Mouse (Mus musculus): Measurements from ENCODE around the gene Gapdhs.
"Not testable (repeated sequence)": the region's sequence is repeated elsewhere in the genome, so short reads cannot be mapped to it uniquely, and the experiment has no call there.

Gapdhs gene

GRCm38 (mm10) chr7:30743617-30744016, at the start of gene Gapdhs:
Gene Gapdhs (minus strand): TSS chr7:30743681.
- DNase-seq, result not testable (repeated sequence)

GRCm38 (mm10) chr7:30791921-30792320, 48.4 kb upstream of the Gapdhs start:
- no peak for DNase-seq

- DNase-seq, result no peak
Measured at GRCm38 (mm10) chr7:30790141-30790540, 46.7 kb upstream of the Gapdhs start.

GRCm38 (mm10) chr7:30787377-30788022, 44.0 kb upstream of the Gapdhs start, which contains the start of gene Krtdap:
Gene Krtdap (plus strand): TSS chr7:30787896.
- DNase-seq, result no peak

GRCm38 (mm10) chr7:30785721-30786546, 42.5 kb upstream of the Gapdhs start:
- no peak for DNase-seq

GRCm38 (mm10) chr7:30785154-30785553, 41.7 kb upstream of the Gapdhs start:
- no peak for DNase-seq

GRCm38 (mm10) chr7:30782658-30783057, 39.2 kb upstream of the Gapdhs start:
- DNase-seq, result no peak

GRCm38 (mm10) chr7:30781792-30782191, 38.3 kb upstream of the Gapdhs start:
- DNase-seq, result no peak

- DNase-seq, result no peak
Measured at GRCm38 (mm10) chr7:30777911-30778310, 34.4 kb upstream of the Gapdhs start.

- no peak for DNase-seq
Measured at GRCm38 (mm10) chr7:30777081-30777579, 33.6 kb upstream of the Gapdhs start.

- no peak for DNase-seq
Measured at GRCm38 (mm10) chr7:30776104-30776503, 32.6 kb upstream of the Gapdhs start.

GRCm38 (mm10) chr7:30769236-30769635, 25.8 kb upstream of the Gapdhs start:
- no peak for DNase-seq

- no peak for DNase-seq
Measured at GRCm38 (mm10) chr7:30766408-30766807, 22.9 kb upstream of the Gapdhs start.

- DNase-seq, result no peak
Measured at GRCm38 (mm10) chr7:30765173-30765572, 21.7 kb upstream of the Gapdhs start.

- DNase-seq, result no peak
Measured at GRCm38 (mm10) chr7:30763456-30763855, 20.0 kb upstream of the Gapdhs start, which contains the start of gene Dmkn. Gene Dmkn (plus strand): TSS chr7:30763756.

GRCm38 (mm10) chr7:30761769-30762352, 18.4 kb upstream of the Gapdhs start:
- DNase-seq, result no peak

GRCm38 (mm10) chr7:30758853-30759252, 15.4 kb upstream of the Gapdhs start:
- no peak for DNase-seq

- DNase-seq, result no peak
Measured at GRCm38 (mm10) chr7:30757001-30757400, 13.5 kb upstream of the Gapdhs start.

GRCm38 (mm10) chr7:30751086-30751669, 7.7 kb upstream of the Gapdhs start, which contains the start of gene Sbsn:
Gene Sbsn (plus strand): TSS chr7:30751471.
- DNase-seq, result no peak

- no peak for DNase-seq
Measured at GRCm38 (mm10) chr7:30749824-30750606, 6.5 kb upstream of the Gapdhs start.

GRCm38 (mm10) chr7:30747525-30748204, 4.2 kb upstream of the Gapdhs start:
- no peak for DNase-seq
